Mouse (Mus musculus) liver, embryonic 14.5 days (tissue): ENCODE results near the gene Unc50.

Experiments
- CTCF ChIP-seq: IDR thresholded peaks from 2 replicates; pipeline ENCODE4 v1.5.1; 2016; ENCODE audit warnings: antibody characterized with exemption, low read depth, control low read depth
- EP300 ChIP-seq: IDR thresholded peaks from 2 replicates; pipeline ENCODE4 v1.6.1; 2016; ENCODE audit warnings: antibody characterized with exemption, low read depth

DNA sequence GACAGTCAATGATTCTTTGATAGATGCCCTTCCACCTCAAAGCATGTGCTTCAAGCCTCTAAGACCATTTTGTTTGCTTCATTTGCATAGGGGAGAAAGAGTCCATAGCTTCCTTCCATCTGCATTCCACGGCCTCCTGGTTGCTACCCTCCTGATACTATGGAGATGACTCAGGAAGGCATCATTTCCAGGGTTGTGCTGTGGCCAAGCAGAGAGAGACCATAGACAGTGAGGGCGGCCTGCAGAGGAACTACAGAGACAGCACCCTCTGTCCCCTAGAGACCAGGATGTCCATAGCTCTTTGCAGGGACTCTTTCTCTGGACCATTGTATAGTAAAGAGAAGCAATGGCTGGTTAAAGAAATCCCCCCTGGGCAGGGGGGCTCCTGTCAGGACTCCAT, 24.8 kb upstream of the Unc50 start:
- TF ChIP-seq EP300: no peak
- TF ChIP-seq CTCF: no peak
